Mouse (Mus musculus) ES-E14 (cell line): ENCODE measurements around the gene Rab21. TPM values are rescaled to one million over a fixed set of nuclear protein-coding genes. Genes with fewer than 3 reads are reported as not detected.
"Not testable (repeated sequence)": the region's sequence is repeated elsewhere in the genome, so short reads cannot be mapped to it uniquely, and the experiment has no call there.

Experiments
- DNase-seq: peaks from one replicate; pipeline ENCODE4 v3.0.0-alpha.2; 2013; ENCODE audit warnings: low read depth, low spot score
- H3K27ac ChIP-seq: 2 replicates; pipeline ENCODE4 v1.5.1; 2012; ENCODE audit warnings: low read depth, mild to moderate bottlenecking, low read length, moderate library complexity, mixed read lengths; ENCODE audit not compliant: poor library complexity, insufficient read depth, severe bottlenecking
- H3K36me3 ChIP-seq: 2 replicates; pipeline ENCODE4 v1.6.1; 2012; ENCODE audit warnings: mild to moderate bottlenecking, low read length, moderate library complexity, mixed read lengths; ENCODE audit not compliant: control insufficient read depth, poor library complexity, insufficient read depth, severe bottlenecking
- H3K4me1 ChIP-seq, 2 experiments: fragments of 150-350 bp in 1 of 2; sonication (generic) in 1 of 2; 2 replicates each; pipeline ENCODE4 v1.6.1; 2012; ENCODE audit warnings: low read length in 2 of 2, mild to moderate bottlenecking in 1 of 2, mixed read lengths in 1 of 2; ENCODE audit not compliant: control insufficient read depth in 2 of 2, insufficient read depth in 2 of 2, poor library complexity in 1 of 2
- H3K4me3 ChIP-seq, 2 experiments: fragments of 150-350 bp in 1 of 2; sonication (generic) in 1 of 2; 2 replicates each; pipeline ENCODE4 v1.5.1; 2012; ENCODE audit warnings: low read length in 2 of 2, low read depth in 1 of 2, mild to moderate bottlenecking in 1 of 2, mixed read lengths in 1 of 2; ENCODE audit not compliant: insufficient read depth in 1 of 2, poor library complexity in 1 of 2, severe bottlenecking in 1 of 2
- H3K9ac ChIP-seq: 2 replicates; pipeline ENCODE4 v1.6.1; 2012; ENCODE audit warnings: low read depth, mild to moderate bottlenecking, low read length, mixed read lengths; ENCODE audit not compliant: poor library complexity, insufficient read depth, severe bottlenecking
- H3K9me3 ChIP-seq: fragments of 150-350 bp; sonication (generic); 2 replicates; pipeline ENCODE4 v1.6.1; 2012; ENCODE audit warnings: low read depth, mild to moderate bottlenecking, low read length; ENCODE audit not compliant: control insufficient read depth, insufficient read depth
- CHD2 ChIP-seq: IDR thresholded peaks from 2 replicates; pipeline ENCODE4 v1.6.1; 2014; ENCODE audit warnings: mild to moderate bottlenecking, low read depth, low read length, inconsistent platforms
- HCFC1 ChIP-seq: IDR thresholded peaks from 2 replicates; pipeline ENCODE4 v1.6.1; 2012; ENCODE audit warnings: low read length, inconsistent platforms, borderline replicate concordance; ENCODE audit not compliant: insufficient read depth
- MAFK ChIP-seq: IDR thresholded peaks from 2 replicates; pipeline ENCODE4 v1.6.1; 2014; ENCODE audit warnings: mild to moderate bottlenecking, low read depth, low read length, inconsistent platforms; ENCODE audit not compliant: insufficient read depth
- ZC3H11A ChIP-seq: IDR thresholded peaks from 2 replicates; pipeline ENCODE4 v1.6.1; 2012; ENCODE audit warnings: low read depth, mild to moderate bottlenecking, inconsistent platforms, low read length, borderline replicate concordance
- ZNF384 ChIP-seq: IDR thresholded peaks from 2 replicates; pipeline ENCODE4 v1.6.1; 2012; ENCODE audit warnings: low read depth, low read length, inconsistent platforms
- in situ Hi-C, 2 experiments: fragments of 600-800 bp; cut with MboI; formaldehyde crosslinking; loops; one replicate each; pipeline ENCODE4 v1.15.1; 2025; ENCODE audit warnings: low sequenced_read_pairs in 2 of 2, inconsistent platforms in 1 of 2; ENCODE audit not compliant: unreplicated experiment in 2 of 2
- total RNA-seq: library from RNA; depleted of rRNA; stranded (reverse); fragments of 300-350 nt; gene quantifications from 2 replicates; pipeline ENCODE4 v1.2.3, GENCODE M21; 2012

Rab21 gene
- total RNA-seq, 1 experiment, result 17.1 TPM

DNA sequence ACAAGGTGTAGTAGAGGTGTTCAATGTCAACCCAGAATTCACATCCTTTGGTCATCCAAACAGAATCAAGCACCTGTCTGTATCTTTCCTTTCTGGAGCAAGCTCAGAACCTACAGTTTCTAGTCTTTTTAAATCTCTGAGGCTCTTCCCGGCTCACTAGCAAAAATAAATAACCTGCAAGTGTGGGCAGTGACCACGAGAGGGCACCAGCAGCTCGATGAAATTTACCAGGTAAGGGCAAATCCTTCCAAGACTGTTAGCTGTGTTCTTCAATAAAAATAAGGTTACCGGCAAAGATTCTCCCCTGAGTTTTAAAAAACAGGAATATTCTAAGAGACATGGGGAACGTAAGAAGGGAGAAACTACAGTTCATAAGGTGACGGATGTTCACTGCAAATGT is 7.9 kb upstream of the Rab21 start:
- TF ChIP-seq ZNF384 (no peak), HCFC1 (no peak), ZC3H11A (peak; percentile 80)
- no peak overlapping the region for H3K4me3 ChIP-seq
- no peak overlapping the region for H3K27ac ChIP-seq
- H3K9me3 ChIP-seq, result no peaks in the 10 kb centered on the region
- no peak overlapping the region for H3K9ac ChIP-seq
- peak; percentile 63 for DNase-seq
- H3K4me1 ChIP-seq, result no peaks in the 10 kb centered on the region
- no peaks in the 10 kb centered on the region for H3K36me3 ChIP-seq
- in situ Hi-C loops, result no loop called here

DNA sequence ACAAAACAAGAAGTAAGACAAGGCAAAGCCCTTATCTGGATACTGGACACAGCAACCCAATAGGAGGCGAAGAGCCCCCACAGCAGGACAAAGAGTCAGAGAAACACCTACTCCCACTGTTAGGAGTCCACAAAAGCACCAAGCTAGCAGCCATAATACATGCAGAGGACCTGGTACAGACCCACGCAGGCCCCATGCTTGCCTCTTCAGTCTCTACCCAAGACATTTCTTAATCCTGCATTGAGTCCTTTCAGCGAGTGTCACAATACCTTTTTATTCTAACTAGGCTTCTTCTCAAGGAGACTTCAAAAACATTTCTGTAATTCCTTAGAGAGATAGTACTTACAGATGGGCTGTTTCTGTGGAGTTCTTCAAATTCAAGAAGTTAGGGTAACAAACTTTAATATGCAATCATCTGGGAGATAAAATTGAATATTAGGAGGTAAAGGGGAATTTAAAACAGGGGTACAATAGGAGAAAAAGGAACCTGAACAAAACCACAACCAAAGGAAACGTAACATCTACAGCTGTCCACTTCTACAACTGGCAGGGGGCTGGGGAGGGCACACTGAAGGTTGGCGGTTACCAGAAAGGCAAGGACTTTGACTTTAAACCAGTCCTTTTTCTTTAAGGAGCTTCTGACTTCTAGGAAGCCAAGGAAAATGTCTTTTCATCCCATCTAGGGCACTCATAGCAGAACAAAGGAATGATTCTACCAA is 6.1 kb upstream of the Rab21 start:
- H3K9me3 ChIP-seq, result no peaks in the 10 kb centered on the region
- in situ Hi-C loops, result no loop called here
- 0 out of 4 replicates have a peak, but pooled peaks cover 0 to 4% of the 10 kb centered on the region in 2 experiments for H3K4me1 ChIP-seq
- H3K36me3 ChIP-seq, result no peaks in the 10 kb centered on the region
- no peak for DNase-seq
- TF ChIP-seq HCFC1, result no peak
- no peak for TF ChIP-seq ZC3H11A
- no peak for TF ChIP-seq MAFK
- no peak for TF ChIP-seq ZNF384
- TF ChIP-seq CHD2, result no peak
- H3K27ac ChIP-seq, result no peak overlapping the region
- no peak overlapping the region for H3K4me3 ChIP-seq
- no peak overlapping the region for H3K9ac ChIP-seq

DNA sequence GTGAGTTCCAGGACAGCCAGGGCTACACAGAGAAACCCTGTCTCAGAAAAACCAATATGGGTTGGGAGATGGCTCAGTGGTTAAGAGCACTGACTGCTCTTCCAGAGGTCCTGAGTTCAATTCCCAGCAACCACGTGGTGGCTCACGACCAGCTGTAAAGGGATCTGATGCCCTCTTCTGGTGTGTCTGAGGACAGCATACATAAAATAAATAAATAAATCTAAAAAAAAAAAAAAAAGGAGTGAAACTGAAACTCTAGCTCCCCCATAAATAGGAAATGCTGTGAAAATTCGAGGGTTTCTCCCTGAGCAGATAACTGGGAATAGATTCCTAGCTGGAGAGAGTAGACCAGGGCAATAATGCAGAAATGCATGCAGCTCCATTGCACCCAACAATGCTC is 3.0 kb upstream of the Rab21 start:
- H3K27ac ChIP-seq, H3K4me1 ChIP-seq, H3K9me3 ChIP-seq, H3K4me3 ChIP-seq, H3K9ac ChIP-seq, in situ Hi-C loops, H3K36me3 ChIP-seq, DNase-seq: not testable (repeated sequence)
- peak; percentile 71 for TF ChIP-seq ZNF384

GRCm38 (mm10) chr10:115316313-115316712 is 919 bp upstream of the Rab21 start:
- Histone ChIP-seq H3K4me1 (peaks cover 6 to 11% of the 10 kb centered on the region in 2 experiments; a peak in 2 of 4 replicates), H3K36me3 (peaks cover 3% of the 10 kb centered on the region; the same call in 1 of the 2 replicates), H3K4me3 (peak overlapping the region in 1 of 2 experiments; percentile 89; a peak in 2 of 4 replicates), H3K9me3 (no peaks in the 10 kb centered on the region), H3K27ac (no peak overlapping the region), H3K9ac (no peak overlapping the region; the same call in 1 of the 2 replicates)
- TF ChIP-seq ZNF384, result no peak
- TF ChIP-seq ZC3H11A, result no peak
- TF ChIP-seq MAFK, result no peak
- no peak for TF ChIP-seq HCFC1
- no peak for TF ChIP-seq CHD2
- in situ Hi-C loops, result no loop called here
- DNase-seq, result no peak
